Mouse (Mus musculus): ENCODE results near the gene Zfyve27.

Zfyve27 gene

DNA sequence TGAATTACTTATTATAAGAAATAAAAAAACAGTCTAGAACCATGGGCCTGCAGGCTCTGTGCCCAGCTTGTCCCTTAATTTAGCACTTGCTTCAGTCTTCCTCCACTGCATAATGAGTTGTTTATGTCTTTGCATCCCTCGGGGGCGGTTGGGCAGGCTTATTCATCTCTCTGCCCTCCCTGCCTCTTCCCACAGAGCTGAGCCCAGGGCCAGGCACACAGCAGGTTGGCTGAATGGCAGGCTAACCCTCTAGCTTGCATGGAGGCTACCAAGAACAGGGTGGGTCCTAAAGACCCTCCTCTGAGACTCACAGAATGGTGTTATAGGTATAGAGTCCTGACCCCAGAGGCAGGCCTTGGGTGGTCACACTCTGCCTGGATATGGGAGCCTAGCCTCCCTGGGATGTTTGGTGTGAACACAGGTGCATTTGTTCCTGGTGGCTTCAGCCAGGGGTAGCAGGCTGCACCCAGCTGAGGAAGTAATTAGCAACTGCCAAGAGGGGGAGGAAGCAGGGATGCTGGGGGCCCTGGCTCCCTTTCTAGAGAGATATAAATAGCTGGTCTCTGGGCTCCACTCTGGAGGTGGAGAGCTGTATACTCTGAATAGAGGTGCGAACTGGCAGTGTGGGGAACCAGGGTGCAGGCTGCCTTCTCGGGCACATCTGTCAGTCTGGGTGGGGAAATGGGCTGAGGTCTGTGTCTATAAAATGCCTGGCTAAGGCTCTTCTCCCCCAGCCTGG, 74.0 kb downstream of the Zfyve27 start:
- WGBS = 14% methylated on average over 4 of the region's 4 CpGs

DNA sequence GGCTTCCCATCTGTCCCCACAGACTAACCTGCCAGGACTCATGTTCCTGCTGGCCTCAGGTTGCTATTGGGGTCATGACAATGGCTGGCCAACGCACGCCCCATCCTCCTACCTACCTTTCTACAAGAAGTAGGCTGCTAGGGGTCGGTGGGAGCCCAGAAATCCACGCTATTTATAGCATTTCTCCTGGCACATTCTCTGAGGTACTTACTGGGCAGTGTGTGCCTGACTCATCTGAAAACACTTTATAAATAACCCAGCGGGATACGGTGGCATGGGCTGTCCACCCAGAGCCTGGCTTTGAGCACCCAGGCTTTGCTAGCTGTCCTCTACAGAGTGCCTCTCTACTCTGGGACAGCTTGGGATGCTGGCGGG, 74.6 kb downstream of the Zfyve27 start:
- 45% methylated on average over 7 of the region's 7 CpGs for WGBS

DNA sequence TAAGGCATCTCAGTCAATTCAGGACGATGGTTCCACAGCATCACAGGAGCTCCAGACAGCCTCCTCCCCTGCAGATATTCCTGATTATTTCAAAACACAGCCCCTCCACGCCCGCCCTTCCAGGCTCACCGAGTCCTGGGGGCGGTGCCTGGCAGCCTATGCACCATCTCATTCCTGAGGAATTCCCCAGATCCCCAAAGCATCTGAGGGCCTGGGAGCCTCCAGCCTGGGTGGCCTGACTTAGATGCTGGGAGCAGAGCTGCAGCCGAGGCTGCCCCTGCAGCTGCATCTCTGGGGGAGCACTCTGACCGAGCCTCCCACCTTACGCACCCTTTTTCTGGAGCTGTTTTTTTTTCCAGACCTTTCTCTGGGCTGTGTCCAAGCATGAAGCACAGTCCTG, 77.1 kb downstream of the Zfyve27 start:
- 46% methylated on average over 8 of the region's 8 CpGs for WGBS

DNA sequence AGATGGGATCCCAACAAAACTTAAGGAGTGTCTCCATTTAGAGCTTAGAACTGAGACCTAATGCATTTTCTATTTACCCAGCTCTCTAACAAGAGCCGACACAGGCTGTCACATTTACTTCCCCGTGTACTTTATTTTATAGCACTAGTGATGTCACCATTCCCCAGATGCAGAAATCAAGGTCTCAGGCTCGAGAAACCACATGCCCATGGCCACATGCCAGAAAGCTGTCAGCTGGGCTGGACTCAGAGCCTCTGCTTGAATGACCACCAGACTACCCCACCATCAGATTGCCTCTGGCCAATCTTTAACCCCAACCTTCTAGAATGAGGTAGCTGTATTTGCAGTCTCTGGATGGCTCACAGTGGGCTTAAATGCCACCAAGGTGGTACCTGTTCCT, 79.7 kb downstream of the Zfyve27 start:
- WGBS = 52% methylated on average over 3 of the region's 3 CpGs

Data from cerebral cortex, adult 2 months (tissue).